Mouse (Mus musculus) stomach, embryonic 14.5 days (tissue): Measurements from ENCODE around the gene Ptprm. TPM values are rescaled to one million over a fixed set of nuclear protein-coding genes. Genes with fewer than 3 reads are reported as not detected.

ENCODE experiments used
- ATAC-seq: fragments of 200-750 bp; cut with Nextera tagmentation; 2 replicates; pipeline ENCODE4 v1.8.0; 2017; ENCODE audit warnings: low read depth, moderate TSS enrichment; ENCODE audit not compliant: insufficient number of reproducible peaks, insufficient read depth, low FRiP score
- H3K27ac ChIP-seq: fragments of 300-500 bp; sonication (generic); 2 replicates; pipeline ENCODE4 v1.5.1; 2014; ENCODE audit warnings: mild to moderate bottlenecking, low read length, moderate library complexity, mixed read lengths
- H3K27me3 ChIP-seq: fragments of 300-500 bp; sonication (generic); 2 replicates; pipeline ENCODE4 v1.6.1; 2014; ENCODE audit warnings: low read length, control low read depth, mixed read lengths; ENCODE audit not compliant: control insufficient read depth, insufficient read depth
- H3K36me3 ChIP-seq: fragments of 300-500 bp; sonication (generic); 2 replicates; pipeline ENCODE4 v1.6.1; 2014; ENCODE audit warnings: mild to moderate bottlenecking, control low read depth, low read length, moderate library complexity, mixed read lengths; ENCODE audit not compliant: control insufficient read depth, insufficient read depth
- H3K4me1 ChIP-seq: fragments of 300-500 bp; sonication (generic); 2 replicates; pipeline ENCODE4 v1.6.1; 2014; ENCODE audit warnings: low read length, control low read depth, mixed read lengths; ENCODE audit not compliant: control insufficient read depth, insufficient read depth
- H3K4me2 ChIP-seq: fragments of 300-500 bp; sonication (generic); replicated peaks from 2 replicates; pipeline ENCODE4 v1.6.1; 2014; ENCODE audit warnings: low read depth, low read length, control low read depth
- H3K4me3 ChIP-seq: fragments of 300-500 bp; sonication (generic); 2 replicates; pipeline ENCODE4 v1.5.1; 2014; ENCODE audit warnings: low read depth, low read length, control low read depth
- H3K9ac ChIP-seq: fragments of 300-500 bp; sonication (generic); replicated peaks from 2 replicates; pipeline ENCODE4 v1.6.1; 2014; ENCODE audit warnings: low read depth, mild to moderate bottlenecking, control low read depth, low read length, moderate library complexity, mixed read lengths
- H3K9me3 ChIP-seq: fragments of 300-500 bp; sonication (generic); 2 replicates; pipeline ENCODE4 v1.6.1; 2016; ENCODE audit warnings: low read depth, low read length, control low read depth; ENCODE audit not compliant: control insufficient read depth
- WGBS: fragments of 180-500 bp; shearing (Covaris S2); extraction: QIAGEN DNeasy Blood & Tissue Kit; methylation state at CpG from one replicate; pipeline ENCODE4 v1.1.7; 2014; 5-methylcytosine and 5-hydroxymethylcytosine counted together
- polyA plus RNA-seq: library from polyadenylated mRNA; unstranded; fragments of >200 nt; fragmentation: Nextera tagmentation; extraction: Ambion mirVana; gene quantifications from 2 replicates; pipeline ENCODE4 v1.2.1, GENCODE M21; 2014

The Ptprm gene
- polyA plus RNA-seq, 1 experiment from 2014 or later, result 17.7 TPM

GRCm38 (mm10) chr17:67352956-67353795, 1.1 kb downstream of the Ptprm start:
- peak overlapping the region; percentile 85 for H3K4me2 ChIP-seq
- H3K27me3 ChIP-seq, result 0 out of 2 replicates have a peak, but pooled peaks cover 4% of the 10 kb centered on the region
- H3K27ac ChIP-seq, result no peak overlapping the region; the same call in 1 of the 2 replicates
- no peaks in the 10 kb centered on the region for H3K36me3 ChIP-seq
- 5% methylated on average over 50 of the region's 50 CpGs for WGBS
- peak; percentile 14; the same call in 1 of the 2 replicates for ATAC-seq
- peak overlapping the region; percentile 60 for H3K4me3 ChIP-seq
- H3K9me3 ChIP-seq, result no peaks in the 10 kb centered on the region
- H3K9ac ChIP-seq, result peak overlapping the region; percentile 72
- H3K4me1 ChIP-seq, result no peaks in the 10 kb centered on the region

- H3K36me3 ChIP-seq, result no peaks in the 10 kb centered on the region
- no peak overlapping the region for H3K9ac ChIP-seq
- no peaks in the 10 kb centered on the region for H3K9me3 ChIP-seq
- WGBS, result 30% methylated on average over 5 of the region's 5 CpGs
- no peak for ATAC-seq
- H3K4me1 ChIP-seq, result no peaks in the 10 kb centered on the region
- H3K4me3 ChIP-seq, result 0 out of 2 replicates have a peak overlapping the region, but pooled peaks have one; percentile 60
- 0 out of 2 replicates have a peak, but pooled peaks cover 4% of the 10 kb centered on the region for H3K27me3 ChIP-seq
- H3K27ac ChIP-seq, result no peak overlapping the region
- H3K4me2 ChIP-seq, result peak overlapping the region; percentile 85; the same call in 1 of the 2 replicates
These were observed 2.8 kb downstream of the Ptprm start for GRCm38 (mm10) chr17:67351423-67351822.

- WGBS, result 68% methylated on average over 7 of the region's 7 CpGs
- no peak overlapping the region for H3K27ac ChIP-seq
These were observed 3.7 kb downstream of the Ptprm start for GRCm38 (mm10) chr17:67350536-67350935.

GRCm38 (mm10) chr17:67349594-67349993, 4.7 kb downstream of the Ptprm start:
- Histone ChIP-seq H3K4me2 (no peak overlapping the region), H3K27ac (no peak overlapping the region), H3K9ac (no peak overlapping the region), H3K4me3 (no peak overlapping the region), H3K4me1 (no peaks in the 10 kb centered on the region), H3K36me3 (no peaks in the 10 kb centered on the region), H3K27me3 (0 out of 2 replicates have a peak, but pooled peaks cover 4% of the 10 kb centered on the region), H3K9me3 (no peaks in the 10 kb centered on the region)
- WGBS, result 94% methylated on average over 8 of the region's 8 CpGs
- ATAC-seq, result no peak

More at GRCm38 (mm10) chr17:67350536-67350935, 3.7 kb downstream of the Ptprm start:
- Histone ChIP-seq H3K9me3 (no peaks in the 10 kb centered on the region), H3K4me2 (no peak overlapping the region), H3K4me3 (no peak overlapping the region), H3K9ac (no peak overlapping the region), H3K4me1 (no peaks in the 10 kb centered on the region), H3K27me3 (0 out of 2 replicates have a peak, but pooled peaks cover 4% of the 10 kb centered on the region), H3K36me3 (no peaks in the 10 kb centered on the region)
- ATAC-seq, result no peak

- H3K27ac ChIP-seq, result no peak overlapping the region
- ATAC-seq, result no peak
- WGBS, result 74% methylated on average over 10 of the region's 10 CpGs
These were observed 7.3 kb downstream of the Ptprm start for GRCm38 (mm10) chr17:67346921-67347320.

GRCm38 (mm10) chr17:67345157-67345556, 9.1 kb downstream of the Ptprm start:
- Histone ChIP-seq H3K4me1 (no peaks in the 10 kb centered on the region), H3K4me3 (no peak overlapping the region), H3K4me2 (no peak overlapping the region), H3K9ac (no peak overlapping the region), H3K9me3 (no peaks in the 10 kb centered on the region), H3K27ac (no peak overlapping the region), H3K36me3 (no peaks in the 10 kb centered on the region), H3K27me3 (no peaks in the 10 kb centered on the region)
- WGBS, result 85% methylated on average over 8 of the region's 8 CpGs
- ATAC-seq, result no peak

More at GRCm38 (mm10) chr17:67346921-67347320, 7.3 kb downstream of the Ptprm start:
- Histone ChIP-seq H3K27me3 (0 out of 2 replicates have a peak, but pooled peaks cover 4% of the 10 kb centered on the region), H3K4me1 (no peaks in the 10 kb centered on the region), H3K4me2 (no peak overlapping the region), H3K4me3 (no peak overlapping the region), H3K9me3 (no peaks in the 10 kb centered on the region), H3K36me3 (no peaks in the 10 kb centered on the region), H3K9ac (no peak overlapping the region)

- no peak overlapping the region for H3K27ac ChIP-seq
- no peak overlapping the region for H3K4me2 ChIP-seq
- H3K9ac ChIP-seq, result no peak overlapping the region
- H3K4me3 ChIP-seq, result no peak overlapping the region
- no peaks in the 10 kb centered on the region for H3K4me1 ChIP-seq
- no peaks in the 10 kb centered on the region for H3K9me3 ChIP-seq
- no peak for ATAC-seq
- H3K27me3 ChIP-seq, result no peaks in the 10 kb centered on the region
- WGBS, result 74% methylated on average over 2 of the region's 2 CpGs
- no peaks in the 10 kb centered on the region for H3K36me3 ChIP-seq
These were observed 10.8 kb downstream of the Ptprm start for GRCm38 (mm10) chr17:67343471-67343870.

GRCm38 (mm10) chr17:67343006-67343405, 11.3 kb downstream of the Ptprm start:
- WGBS, result 91% methylated on average over 6 of the region's 6 CpGs
- ATAC-seq, result no peak

More at GRCm38 (mm10) chr17:67343006-67343405, 11.3 kb downstream of the Ptprm start:
- H3K36me3 ChIP-seq, result no peaks in the 10 kb centered on the region
- H3K27ac ChIP-seq, result no peak overlapping the region
- no peak overlapping the region for H3K9ac ChIP-seq
- no peaks in the 10 kb centered on the region for H3K4me1 ChIP-seq
- H3K4me3 ChIP-seq, result no peak overlapping the region
- H3K4me2 ChIP-seq, result no peak overlapping the region
- no peaks in the 10 kb centered on the region for H3K9me3 ChIP-seq
- no peaks in the 10 kb centered on the region for H3K27me3 ChIP-seq
